Mouse (Mus musculus) heart, embryonic 11.5 days (tissue): ENCODE results near the gene Sema3f. TPM values are rescaled to one million over a fixed set of nuclear protein-coding genes. Genes with fewer than 3 reads are reported as not detected.

Experiments used
- ATAC-seq: fragments of 200-750 bp; cut with Nextera tagmentation; replicated peaks from 2 replicates; pipeline ENCODE4 v1.8.0; 2017; ENCODE audit warnings: moderate library complexity; ENCODE audit not compliant: insufficient number of reproducible peaks, low FRiP score, low TSS enrichment
- H3K27ac ChIP-seq: fragments of 300-500 bp; sonication (generic); 2 replicates; pipeline ENCODE4 v1.5.1; 2014; ENCODE audit warnings: mild to moderate bottlenecking, low read depth, low read length
- H3K27me3 ChIP-seq: fragments of 300-500 bp; sonication (generic); 2 replicates; pipeline ENCODE4 v1.6.1; 2014; ENCODE audit warnings: mild to moderate bottlenecking, low read length, mixed read lengths; ENCODE audit not compliant: control insufficient read depth, insufficient read depth
- H3K36me3 ChIP-seq: fragments of 300-500 bp; sonication (generic); 2 replicates; pipeline ENCODE4 v1.6.1; 2014; ENCODE audit warnings: mild to moderate bottlenecking, low read length, moderate library complexity, mixed read lengths; ENCODE audit not compliant: control insufficient read depth, insufficient read depth
- H3K4me1 ChIP-seq: fragments of 300-500 bp; sonication (generic); 2 replicates; pipeline ENCODE4 v1.6.1; 2014; ENCODE audit warnings: low read length; ENCODE audit not compliant: control insufficient read depth, insufficient read depth
- H3K4me2 ChIP-seq: fragments of 300-500 bp; sonication (generic); 2 replicates; pipeline ENCODE4 v1.6.1; 2014; ENCODE audit warnings: mild to moderate bottlenecking, moderate library complexity
- H3K4me3 ChIP-seq: fragments of 300-500 bp; sonication (generic); 2 replicates; pipeline ENCODE4 v1.5.1; 2014; ENCODE audit warnings: low read depth, low read length
- H3K9ac ChIP-seq: fragments of 300-500 bp; sonication (generic); 2 replicates; pipeline ENCODE4 v1.6.1; 2014; ENCODE audit warnings: mild to moderate bottlenecking, low read depth, low read length, moderate library complexity
- H3K9me3 ChIP-seq: fragments of 300-500 bp; sonication (generic); replicated peaks from 2 replicates; pipeline ENCODE4 v1.6.1; 2016; ENCODE audit warnings: low read length; ENCODE audit not compliant: control insufficient read depth
- WGBS: fragments of 180-500 bp; shearing (Covaris S2); extraction: QIAGEN DNeasy Blood & Tissue Kit; methylation state at CpG from one replicate; pipeline ENCODE4 v1.1.7; 2014; ENCODE audit not compliant: insufficient replicate concordance; 5-methylcytosine and 5-hydroxymethylcytosine counted together
- polyA plus RNA-seq: library from polyadenylated mRNA; unstranded; fragments of >200 nt; fragmentation: Nextera tagmentation; extraction: Ambion mirVana; gene quantifications from 2 replicates; pipeline ENCODE4 v1.2.1, GENCODE M21; 2014

Sema3f gene
- polyA plus RNA-seq, 1 experiment from 2014 or later: 4.6 TPM

- peak overlapping the region; percentile 76 for H3K4me2 ChIP-seq
- peaks cover 18% of the 10 kb centered on the region for H3K27me3 ChIP-seq
- peaks cover 46% of the 10 kb centered on the region for H3K4me1 ChIP-seq
- H3K27ac ChIP-seq: no peak overlapping the region
- 0% methylated on average over 24 of the region's 24 CpGs for WGBS
- no peaks in the 10 kb centered on the region for H3K9me3 ChIP-seq
- no peaks in the 10 kb centered on the region for H3K36me3 ChIP-seq
- peak overlapping the region; percentile 52 for H3K9ac ChIP-seq
- ATAC-seq: peak; percentile 80
- peak overlapping the region; percentile 40 for H3K4me3 ChIP-seq
Observed at GRCm38 (mm10) chr9:107667219-107667618, 43.1 kb downstream of the Sema3f start.

- WGBS: 1% methylated on average over 30 of the region's 30 CpGs
- peaks cover 18% of the 10 kb centered on the region for H3K27me3 ChIP-seq
- no peak for ATAC-seq
Observed at GRCm38 (mm10) chr9:107666751-107667205, 43.5 kb downstream of the Sema3f start.

GRCm38 (mm10) chr9:107665308-107665707 is 45.0 kb downstream of the Sema3f start:
- 82% methylated on average over 7 of the region's 7 CpGs for WGBS
- Histone ChIP-seq H3K4me1 (peaks cover 43% of the 10 kb centered on the region), H3K9me3 (no peaks in the 10 kb centered on the region), H3K27ac (no peak overlapping the region), H3K4me2 (no peak overlapping the region), H3K27me3 (peaks cover 21% of the 10 kb centered on the region), H3K4me3 (no peak overlapping the region), H3K36me3 (no peaks in the 10 kb centered on the region), H3K9ac (no peak overlapping the region)
- ATAC-seq: no peak

More at GRCm38 (mm10) chr9:107666751-107667205, 43.5 kb downstream of the Sema3f start:
- Histone ChIP-seq H3K4me3 (peak overlapping the region; percentile 40), H3K9me3 (no peaks in the 10 kb centered on the region), H3K27ac (no peak overlapping the region), H3K9ac (peak overlapping the region; percentile 52), H3K4me2 (peak overlapping the region; percentile 76), H3K4me1 (peaks cover 46% of the 10 kb centered on the region), H3K36me3 (no peaks in the 10 kb centered on the region)

- Histone ChIP-seq H3K9me3 (no peaks in the 10 kb centered on the region), H3K27ac (no peak overlapping the region), H3K9ac (no peak overlapping the region), H3K27me3 (peaks cover 30% of the 10 kb centered on the region), H3K36me3 (no peaks in the 10 kb centered on the region), H3K4me1 (peaks cover 30% of the 10 kb centered on the region), H3K4me2 (no peak overlapping the region), H3K4me3 (no peak overlapping the region)
- ATAC-seq: no peak
- WGBS: 61% methylated on average over 9 of the region's 9 CpGs
Observed at GRCm38 (mm10) chr9:107663525-107663924, 46.8 kb downstream of the Sema3f start.

GRCm38 (mm10) chr9:107662342-107662741 is 47.9 kb downstream of the Sema3f start:
- Histone ChIP-seq H3K27me3 (peaks cover 30% of the 10 kb centered on the region), H3K9me3 (no peaks in the 10 kb centered on the region), H3K4me2 (no peak overlapping the region), H3K4me1 (peaks cover 18% of the 10 kb centered on the region), H3K9ac (no peak overlapping the region), H3K36me3 (no peaks in the 10 kb centered on the region), H3K4me3 (no peak overlapping the region), H3K27ac (no peak overlapping the region)
- no peak for ATAC-seq
- WGBS: 60% methylated on average over 8 of the region's 8 CpGs

- Histone ChIP-seq H3K4me3 (no peak overlapping the region), H3K36me3 (no peaks in the 10 kb centered on the region), H3K9me3 (no peaks in the 10 kb centered on the region), H3K4me1 (peaks cover 5% of the 10 kb centered on the region; the same call in 1 of the 2 replicates), H3K9ac (no peak overlapping the region), H3K27ac (no peak overlapping the region), H3K27me3 (peaks cover 21% of the 10 kb centered on the region), H3K4me2 (no peak overlapping the region)
- WGBS: 68% methylated on average over 3 of the region's 3 CpGs
- no peak for ATAC-seq
Observed at GRCm38 (mm10) chr9:107660777-107661176, 49.5 kb downstream of the Sema3f start.

GRCm38 (mm10) chr9:107659961-107660360 is 50.3 kb downstream of the Sema3f start:
- Histone ChIP-seq H3K9me3 (no peaks in the 10 kb centered on the region), H3K36me3 (no peaks in the 10 kb centered on the region), H3K27ac (no peak overlapping the region), H3K4me1 (peaks cover 4% of the 10 kb centered on the region; the same call in 1 of the 2 replicates), H3K9ac (no peak overlapping the region), H3K4me3 (no peak overlapping the region), H3K27me3 (peaks cover 13% of the 10 kb centered on the region), H3K4me2 (no peak overlapping the region)
- 80% methylated on average over 3 of the region's 3 CpGs for WGBS
- ATAC-seq: no peak

- H3K27me3 ChIP-seq: peaks cover 11% of the 10 kb centered on the region
- no peak overlapping the region for H3K4me3 ChIP-seq
- H3K36me3 ChIP-seq: no peaks in the 10 kb centered on the region
- no peak overlapping the region for H3K9ac ChIP-seq
- no peak for ATAC-seq
- H3K9me3 ChIP-seq: no peaks in the 10 kb centered on the region
- peaks cover 4% of the 10 kb centered on the region; the same call in 1 of the 2 replicates for H3K4me1 ChIP-seq
- 83% methylated on average over 10 of the region's 10 CpGs for WGBS
- H3K4me2 ChIP-seq: no peak overlapping the region
- H3K27ac ChIP-seq: no peak overlapping the region
Observed at GRCm38 (mm10) chr9:107659551-107659950, 50.7 kb downstream of the Sema3f start.

- 78% methylated on average over 6 of the region's 6 CpGs for WGBS
- no peak for ATAC-seq
Observed at GRCm38 (mm10) chr9:107658096-107658495, 52.2 kb downstream of the Sema3f start.

More at GRCm38 (mm10) chr9:107658096-107658495, 52.2 kb downstream of the Sema3f start:
- Histone ChIP-seq H3K4me3 (no peak overlapping the region), H3K27ac (no peak overlapping the region), H3K9me3 (no peaks in the 10 kb centered on the region), H3K9ac (no peak overlapping the region), H3K36me3 (no peaks in the 10 kb centered on the region), H3K4me2 (no peak overlapping the region), H3K4me1 (peaks cover 4% of the 10 kb centered on the region; the same call in 1 of the 2 replicates), H3K27me3 (peaks cover 11% of the 10 kb centered on the region; the same call in 1 of the 2 replicates)
